Mouse (Mus musculus) hindbrain, embryonic 11.5 days (tissue): ENCODE measurements around the gene Lamp2. TPM values are rescaled to one million over a fixed set of nuclear protein-coding genes. Genes with fewer than 3 reads are reported as not detected.

Source experiments
- ATAC-seq: fragments of 200-750 bp; cut with Nextera tagmentation; 2 replicates; pipeline ENCODE4 v1.8.0; 2017; ENCODE audit warnings: mild to moderate bottlenecking, moderate TSS enrichment, moderate library complexity; ENCODE audit not compliant: low FRiP score
- DNase-seq: peaks from one replicate; pipeline ENCODE4 v3.0.0-alpha.2; 2015; ENCODE audit warnings: low spot score
- H3K27ac ChIP-seq: fragments of 300-500 bp; sonication (generic); 2 replicates; pipeline ENCODE4 v1.5.1; 2014; ENCODE audit warnings: mild to moderate bottlenecking, low read depth, low read length
- H3K27me3 ChIP-seq: fragments of 300-500 bp; sonication (generic); 2 replicates; pipeline ENCODE4 v1.6.1; 2014; ENCODE audit warnings: mild to moderate bottlenecking, low read length, moderate library complexity, mixed read lengths; ENCODE audit not compliant: control insufficient read depth, insufficient read depth
- H3K36me3 ChIP-seq: fragments of 300-500 bp; sonication (generic); 2 replicates; pipeline ENCODE4 v1.6.1; 2014; ENCODE audit warnings: mild to moderate bottlenecking, low read length, moderate library complexity, mixed read lengths; ENCODE audit not compliant: control insufficient read depth, insufficient read depth
- H3K4me1 ChIP-seq: fragments of 300-500 bp; sonication (generic); replicated peaks from 2 replicates; pipeline ENCODE4 v1.6.1; 2014; ENCODE audit warnings: low read length, mixed read lengths; ENCODE audit not compliant: control insufficient read depth, insufficient read depth
- H3K4me2 ChIP-seq: fragments of 300-500 bp; sonication (generic); replicated peaks from 2 replicates; pipeline ENCODE4 v1.6.1; 2014; ENCODE audit warnings: mild to moderate bottlenecking, low read depth, low read length
- H3K4me3 ChIP-seq: fragments of 300-500 bp; sonication (generic); 2 replicates; pipeline ENCODE4 v1.5.1; 2014; ENCODE audit warnings: low read depth, low read length
- H3K9ac ChIP-seq: fragments of 300-500 bp; sonication (generic); 2 replicates; pipeline ENCODE4 v1.6.1; 2014; ENCODE audit warnings: low read depth, low read length
- H3K9me3 ChIP-seq: fragments of 300-500 bp; sonication (generic); 2 replicates; pipeline ENCODE4 v1.6.1; 2016; ENCODE audit warnings: low read length; ENCODE audit not compliant: control insufficient read depth
- WGBS: fragments of 180-500 bp; shearing (Covaris S2); extraction: QIAGEN DNeasy Blood & Tissue Kit; methylation state at CpG from one replicate; pipeline ENCODE4 v1.1.7; 2014; 5-methylcytosine and 5-hydroxymethylcytosine counted together
- polyA plus RNA-seq: library from polyadenylated mRNA; unstranded; fragments of >200 nt; fragmentation: Nextera tagmentation; extraction: Ambion mirVana; gene quantifications from 2 replicates; pipeline ENCODE4 v1.2.1, GENCODE M21; 2014

The Lamp2 gene
- polyA plus RNA-seq, 1 experiment from 2014 or later: 92.4 TPM

- WGBS: 92% methylated on average over 2 of the region's 2 CpGs
- H3K27ac ChIP-seq: no peak overlapping the region
- H3K4me2 ChIP-seq: no peak overlapping the region
- no peak overlapping the region for H3K9ac ChIP-seq
- no peaks in the 10 kb centered on the region for H3K36me3 ChIP-seq
- H3K27me3 ChIP-seq: no peaks in the 10 kb centered on the region
- no peaks in the 10 kb centered on the region for H3K9me3 ChIP-seq
- H3K4me3 ChIP-seq: no peak overlapping the region
- DNase-seq (no peak), ATAC-seq (no peak)
- H3K4me1 ChIP-seq: no peaks in the 10 kb centered on the region
Observed at GRCm38 (mm10) chrX:38463160-38463559, 6.9 kb upstream of the Lamp2 start.

DNA sequence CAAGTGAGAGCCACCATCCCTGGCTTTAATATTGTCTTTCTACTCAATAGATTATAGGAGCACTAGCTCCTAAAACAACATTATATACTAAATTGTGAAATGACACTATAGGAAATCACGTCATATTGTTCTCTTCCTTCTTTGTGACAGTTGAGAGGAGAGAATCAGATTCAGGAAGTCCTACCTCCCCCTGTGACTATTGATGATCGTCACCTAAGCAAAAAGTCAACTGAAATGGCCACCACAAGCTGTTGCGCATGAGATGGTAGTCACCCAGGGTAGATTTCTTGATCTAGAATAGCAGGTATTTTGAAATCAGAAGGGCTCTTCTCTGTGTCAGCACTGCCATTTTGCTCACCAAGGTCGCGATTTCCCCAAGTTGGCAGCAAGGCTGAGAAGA is 5.8 kb upstream of the Lamp2 start:
- Histone ChIP-seq H3K9me3 (no peaks in the 10 kb centered on the region), H3K4me1 (no peaks in the 10 kb centered on the region), H3K27ac (no peak overlapping the region), H3K36me3 (no peaks in the 10 kb centered on the region), H3K9ac (no peak overlapping the region), H3K4me2 (no peak overlapping the region), H3K4me3 (no peak overlapping the region), H3K27me3 (no peaks in the 10 kb centered on the region)
- 95% methylated on average over 5 of the region's 5 CpGs for WGBS
- no peak for DNase-seq
- no peak for ATAC-seq

DNA sequence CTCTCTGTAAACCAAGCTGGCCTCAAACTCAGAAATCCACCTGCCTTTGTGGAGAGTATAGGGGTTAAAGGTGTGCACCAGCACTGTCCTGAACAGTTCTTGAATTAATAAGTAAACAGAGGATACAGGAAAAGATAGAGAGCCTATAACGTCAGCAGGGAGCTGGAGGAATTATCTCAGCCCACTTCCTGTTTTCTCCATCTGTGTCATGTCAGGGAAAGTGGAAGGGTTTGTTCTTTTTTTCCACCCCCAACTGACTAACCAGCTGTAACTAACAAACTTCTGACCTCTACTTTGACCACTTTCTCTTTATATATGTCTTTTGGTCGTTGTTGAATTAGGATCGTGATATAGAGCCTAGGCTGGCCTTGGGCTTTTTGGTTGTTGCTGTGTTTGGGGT is 4.6 kb upstream of the Lamp2 start:
- Histone ChIP-seq H3K4me3 (no peak overlapping the region), H3K27ac (no peak overlapping the region), H3K9ac (no peak overlapping the region), H3K4me1 (no peaks in the 10 kb centered on the region), H3K9me3 (no peaks in the 10 kb centered on the region), H3K36me3 (no peaks in the 10 kb centered on the region), H3K27me3 (no peaks in the 10 kb centered on the region), H3K4me2 (no peak overlapping the region)
- DNase-seq: no peak
- WGBS: 74% methylated on average over 3 of the region's 3 CpGs
- ATAC-seq: no peak

- Histone ChIP-seq H3K27me3 (no peaks in the 10 kb centered on the region), H3K36me3 (no peaks in the 10 kb centered on the region), H3K4me1 (no peaks in the 10 kb centered on the region), H3K9ac (no peak overlapping the region), H3K4me2 (no peak overlapping the region), H3K27ac (no peak overlapping the region), H3K4me3 (no peak overlapping the region), H3K9me3 (no peaks in the 10 kb centered on the region)
- DNase-seq (no peak), ATAC-seq (no peak)
- 81% methylated on average over 8 of the region's 8 CpGs for WGBS
Observed at GRCm38 (mm10) chrX:38459076-38459475, 2.8 kb upstream of the Lamp2 start.

GRCm38 (mm10) chrX:38456635-38457006 is 367 bp upstream of the Lamp2 start:
- Histone ChIP-seq H3K4me2 (no peak overlapping the region), H3K9ac (no peak overlapping the region), H3K27ac (no peak overlapping the region), H3K9me3 (no peaks in the 10 kb centered on the region), H3K4me3 (no peak overlapping the region), H3K27me3 (no peaks in the 10 kb centered on the region), H3K36me3 (no peaks in the 10 kb centered on the region), H3K4me1 (no peaks in the 10 kb centered on the region)
- DNase-seq (no peak), ATAC-seq (peak; percentile 42)
- WGBS: 39% methylated on average over 3 of the region's 3 CpGs

DNA sequence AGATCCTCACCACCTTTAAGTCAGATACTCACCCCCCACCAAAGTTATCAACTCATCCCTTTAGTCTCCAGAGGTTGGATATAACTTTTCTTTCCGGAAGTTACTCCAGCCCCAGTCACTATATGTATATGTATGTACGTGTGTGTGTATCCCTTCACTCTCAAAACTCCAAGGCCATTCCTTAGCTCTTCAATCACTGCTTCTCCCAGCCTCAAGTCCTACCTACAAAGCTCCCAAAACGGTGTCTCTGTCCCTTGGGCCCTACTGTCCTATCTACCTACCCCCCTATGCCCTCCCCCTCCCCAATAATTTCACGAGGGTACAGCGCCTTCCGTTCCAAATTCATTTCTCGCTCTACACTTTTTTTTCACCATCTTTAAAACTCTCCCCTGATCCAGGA is 780 bp downstream of the Lamp2 start:
- peak overlapping the region; percentile 39 for H3K9ac ChIP-seq
- ATAC-seq (peak; percentile 29; the same call in 1 of the 2 replicates), DNase-seq (peak; percentile 10)
- no peak overlapping the region for H3K27ac ChIP-seq
- H3K4me2 ChIP-seq: peak overlapping the region; percentile 51
- H3K36me3 ChIP-seq: no peaks in the 10 kb centered on the region
- H3K4me3 ChIP-seq: peak overlapping the region; percentile 42
- H3K27me3 ChIP-seq: no peaks in the 10 kb centered on the region
- no peaks in the 10 kb centered on the region for H3K4me1 ChIP-seq
- WGBS: 19% methylated on average over 7 of the region's 7 CpGs
- H3K9me3 ChIP-seq: no peaks in the 10 kb centered on the region

- no peak overlapping the region for H3K4me2 ChIP-seq
- no peak overlapping the region for H3K27ac ChIP-seq
- H3K4me1 ChIP-seq: no peaks in the 10 kb centered on the region
- H3K4me3 ChIP-seq: no peak overlapping the region
- H3K9me3 ChIP-seq: no peaks in the 10 kb centered on the region
- H3K27me3 ChIP-seq: no peaks in the 10 kb centered on the region
- no peak overlapping the region for H3K9ac ChIP-seq
- WGBS: 54% methylated on average over 2 of the region's 2 CpGs
- DNase-seq (no peak), ATAC-seq (no peak)
- H3K36me3 ChIP-seq: no peaks in the 10 kb centered on the region
Observed at GRCm38 (mm10) chrX:38454900-38455299, 1.4 kb downstream of the Lamp2 start.

- H3K27ac ChIP-seq: no peak overlapping the region
- 89% methylated on average over 5 of the region's 5 CpGs for WGBS
- no peak for ATAC-seq
- no peak overlapping the region for H3K9ac ChIP-seq
- H3K9me3 ChIP-seq: no peaks in the 10 kb centered on the region
- no peaks in the 10 kb centered on the region for H3K4me1 ChIP-seq
- no peak overlapping the region for H3K4me3 ChIP-seq
- H3K27me3 ChIP-seq: no peaks in the 10 kb centered on the region
- DNase-seq: no peak
- H3K4me2 ChIP-seq: no peak overlapping the region
- no peaks in the 10 kb centered on the region for H3K36me3 ChIP-seq
Observed at GRCm38 (mm10) chrX:38453924-38454323, 2.3 kb downstream of the Lamp2 start.

GRCm38 (mm10) chrX:38450476-38450875 is 5.8 kb downstream of the Lamp2 start:
- Histone ChIP-seq H3K9ac (no peak overlapping the region), H3K9me3 (no peaks in the 10 kb centered on the region), H3K36me3 (no peaks in the 10 kb centered on the region), H3K27ac (no peak overlapping the region), H3K4me2 (no peak overlapping the region), H3K4me3 (no peak overlapping the region), H3K4me1 (no peaks in the 10 kb centered on the region), H3K27me3 (no peaks in the 10 kb centered on the region)
- DNase-seq: no peak
- 92% methylated on average over 6 of the region's 6 CpGs for WGBS
- no peak for ATAC-seq
